Mouse (Mus musculus) liver, adult 10 weeks (tissue): ENCODE measurements around the gene Gm20905. TPM values are rescaled to one million over a fixed set of nuclear protein-coding genes. Genes with fewer than 3 reads are reported as not detected.

Experiments used
- polyA plus RNA-seq: library from polyadenylated mRNA; stranded (reverse); fragments of 350-450 nt; fragmentation: Illumina TruSeq; extraction: RNeasy Lipid Tissue Mini Kit (QIAGEN cat#74804); gene quantifications from one replicate; pipeline ENCODE4 v1.2.3, GENCODE M21; 2014; ENCODE audit warnings: low read depth, low replicate concordance

The Gm20905 gene
- not detected for polyA plus RNA-seq

GRCm38 (mm10) chrY:37259503-37259902 is at the start of gene Gm20905:
Gene Gm20905, minus strand, starts transcription at chrY:37259603.

